Mouse (Mus musculus) embryonic fibroblast, embryonic 13.5 days (primary cell): ENCODE results near the gene I830077J02Rik.

ENCODE experiments used
- CTCF ChIP-seq: IDR thresholded peaks from 2 replicates; pipeline ENCODE4 v1.5.1; 2011; ENCODE audit warnings: mild to moderate bottlenecking, control low read depth, low read length, moderate library complexity, borderline replicate concordance; ENCODE audit not compliant: insufficient read depth
- POLR2A ChIP-seq: IDR thresholded peaks from 2 replicates; pipeline ENCODE4 v1.6.1; 2011; ENCODE audit warnings: low read depth, mild to moderate bottlenecking, control low read depth, low read length, moderate library complexity

- TF ChIP-seq CTCF (no peak), POLR2A (no peak)
These were observed 53.7 kb downstream of the I830077J02Rik start for GRCm38 (mm10) chr3:105878751-105879150.
